Mouse (Mus musculus): Measurements from ENCODE around the gene Wfs1. TPM values are rescaled to one million over a fixed set of nuclear protein-coding genes. Genes with fewer than 3 reads are reported as not detected.

The Wfs1 gene
- polyA plus RNA-seq, 1 experiment from 2014 or later: 10.3 TPM

DNA sequence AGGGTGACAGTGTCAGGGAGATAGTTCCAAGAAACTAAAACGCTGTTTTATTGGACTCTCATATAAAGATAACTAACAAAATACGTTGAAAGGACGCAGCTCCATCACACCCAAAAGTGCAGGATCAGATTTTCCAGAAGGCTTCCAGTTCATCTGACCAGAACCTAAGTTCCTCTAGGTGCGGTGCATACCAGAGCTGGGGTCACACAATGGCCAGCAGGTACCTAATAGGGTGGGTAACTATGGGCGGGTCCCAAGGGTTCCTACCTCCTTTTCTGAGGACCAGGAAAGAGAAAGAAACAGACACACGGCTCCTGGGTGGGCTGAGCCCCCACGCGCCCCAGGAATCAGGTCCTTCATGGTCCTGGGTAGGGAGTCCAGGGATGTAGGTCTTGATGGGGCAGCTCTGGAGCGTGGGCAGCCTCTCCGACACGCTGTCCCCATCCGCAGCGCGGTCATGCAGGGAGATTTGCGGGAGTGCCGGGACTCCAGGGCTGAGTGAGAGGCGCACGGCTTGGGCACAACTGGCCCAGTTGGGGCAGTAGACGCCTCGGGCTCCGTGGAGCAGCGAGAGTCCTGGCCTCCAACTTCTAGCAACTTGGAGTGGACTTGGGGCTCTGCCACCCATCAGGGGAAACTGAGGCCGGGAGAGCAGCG, 753 bp downstream of the Wfs1 start:
- WGBS: 9% methylated on average over 24 of the region's 24 CpGs
- DNase-seq (no peak), ATAC-seq (ENCODE audit: insufficient read depth) (peak; percentile 16; the same call in 1 of the 2 replicates)
- Histone ChIP-seq H3K4me3 (ENCODE audit: low read depth, low read length) (peak overlapping the region; percentile 74), H3K9ac (peak overlapping the region; percentile 75), H3K27me3 (ENCODE audit: insufficient read depth, low read length) (no peaks in the 10 kb centered on the region), H3K4me2 (peak overlapping the region; percentile 94), H3K36me3 (ENCODE audit: insufficient read depth) (no peaks in the 10 kb centered on the region), H3K9me3 (ENCODE audit: low read depth, low read length) (no peaks in the 10 kb centered on the region), H3K27ac (ENCODE audit: low read depth) (peak overlapping the region; percentile 65; the same call in 1 of the 2 replicates), H3K4me1 (ENCODE audit: insufficient read depth) (no peaks in the 10 kb centered on the region)
- TF ChIP-seq CTCF (IDR thresholded peaks at IDR 0.05; ENCODE audit: low read depth): peak; percentile 40; the same call in 1 of the 2 replicates

DNA sequence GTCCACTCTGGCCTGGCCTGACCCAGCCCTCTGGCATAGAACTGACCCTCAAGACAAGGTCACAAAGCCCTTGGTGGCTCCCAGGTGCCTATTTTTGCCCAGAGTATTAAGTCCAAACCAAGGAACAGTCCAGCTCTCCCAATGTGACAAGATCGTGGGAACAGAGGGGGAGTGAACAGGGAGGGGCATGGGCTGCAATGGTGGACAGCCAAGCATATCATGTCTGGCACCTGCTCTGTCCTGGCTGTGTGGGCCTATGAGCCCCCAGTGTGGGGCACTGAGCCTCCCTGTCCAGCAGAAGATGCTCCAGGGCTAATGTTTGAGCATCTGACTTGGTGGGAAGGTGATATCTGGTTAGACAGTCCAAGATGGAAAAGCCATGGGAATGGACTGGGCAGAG, 2.4 kb downstream of the Wfs1 start:
- H3K27ac ChIP-seq (ENCODE audit: low read depth): no peak overlapping the region
- no peak for TF ChIP-seq CTCF (IDR thresholded peaks at IDR 0.05; ENCODE audit: low read depth)
- WGBS: 67% methylated on average over 1 of the region's 1 CpGs
- no peaks in the 10 kb centered on the region; the same call in 1 of the 2 replicates for H3K36me3 ChIP-seq (ENCODE audit: insufficient read depth)
- H3K27me3 ChIP-seq (ENCODE audit: insufficient read depth, low read length): no peaks in the 10 kb centered on the region
- H3K4me1 ChIP-seq (ENCODE audit: insufficient read depth): no peaks in the 10 kb centered on the region
- H3K4me2 ChIP-seq: no peak overlapping the region
- DNase-seq: no peak
- H3K9me3 ChIP-seq (ENCODE audit: low read depth, low read length): no peaks in the 10 kb centered on the region
- no peak overlapping the region for H3K4me3 ChIP-seq (ENCODE audit: low read depth, low read length)
- ATAC-seq (ENCODE audit: insufficient read depth): no peak
- H3K9ac ChIP-seq: no peak overlapping the region

GRCm38 (mm10) chr5:36982271-36982670, 6.7 kb downstream of the Wfs1 start:
- Histone ChIP-seq H3K9me3 (ENCODE audit: low read depth, low read length) (no peaks in the 10 kb centered on the region), H3K4me2 (no peak overlapping the region), H3K4me3 (ENCODE audit: low read depth, low read length) (no peak overlapping the region), H3K9ac (no peak overlapping the region), H3K27ac (ENCODE audit: low read depth) (no peak overlapping the region), H3K4me1 (ENCODE audit: insufficient read depth) (no peaks in the 10 kb centered on the region), H3K27me3 (ENCODE audit: insufficient read depth, low read length) (no peaks in the 10 kb centered on the region), H3K36me3 (ENCODE audit: insufficient read depth) (peaks cover 5% of the 10 kb centered on the region; the same call in 1 of the 2 replicates)
- DNase-seq (no peak), ATAC-seq (ENCODE audit: insufficient read depth) (no peak)
- 87% methylated on average over 4 of the region's 4 CpGs for WGBS
- no peak for TF ChIP-seq CTCF (IDR thresholded peaks at IDR 0.05; ENCODE audit: low read depth)

DNA sequence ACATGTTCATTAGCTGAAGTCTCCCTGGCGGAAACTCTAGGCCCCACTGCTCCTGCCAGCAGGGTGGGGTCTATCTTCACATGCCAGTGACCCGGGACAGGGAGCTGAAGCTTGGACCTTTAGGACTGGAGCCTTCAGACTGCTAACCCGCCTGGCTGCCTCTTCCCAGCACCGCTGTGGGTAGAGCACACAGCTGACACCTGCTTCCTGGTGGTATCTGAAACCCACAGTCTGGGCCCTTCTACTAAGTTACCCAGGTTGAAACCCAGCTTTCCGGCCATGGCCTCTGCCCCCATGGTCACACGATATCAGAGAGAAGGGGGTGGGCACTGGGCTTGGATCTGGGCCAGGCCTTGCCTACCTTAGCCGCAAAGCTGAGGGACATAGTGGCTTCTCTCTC, 9.4 kb downstream of the Wfs1 start:
- peaks cover 9% of the 10 kb centered on the region; the same call in 1 of the 2 replicates for H3K36me3 ChIP-seq (ENCODE audit: insufficient read depth)
- no peaks in the 10 kb centered on the region for H3K27me3 ChIP-seq (ENCODE audit: insufficient read depth, low read length)
- no peak overlapping the region for H3K27ac ChIP-seq (ENCODE audit: low read depth)
- no peak for TF ChIP-seq CTCF (IDR thresholded peaks at IDR 0.05; ENCODE audit: low read depth)
- H3K4me1 ChIP-seq (ENCODE audit: insufficient read depth): no peaks in the 10 kb centered on the region
- H3K9ac ChIP-seq: no peak overlapping the region
- WGBS: 73% methylated on average over 7 of the region's 7 CpGs
- H3K4me3 ChIP-seq (ENCODE audit: low read depth, low read length): no peak overlapping the region
- no peaks in the 10 kb centered on the region for H3K9me3 ChIP-seq (ENCODE audit: low read depth, low read length)
- ATAC-seq (ENCODE audit: insufficient read depth) (no peak), DNase-seq (no peak)
- H3K4me2 ChIP-seq: no peak overlapping the region

- H3K9ac ChIP-seq: no peak overlapping the region
- 59% methylated on average over 8 of the region's 8 CpGs for WGBS
- H3K9me3 ChIP-seq (ENCODE audit: low read depth, low read length): no peaks in the 10 kb centered on the region
- no peak for TF ChIP-seq CTCF (IDR thresholded peaks at IDR 0.05; ENCODE audit: low read depth)
- H3K27ac ChIP-seq (ENCODE audit: low read depth): no peak overlapping the region
- no peak for DNase-seq
- H3K27me3 ChIP-seq (ENCODE audit: insufficient read depth, low read length): no peaks in the 10 kb centered on the region
- H3K36me3 ChIP-seq (ENCODE audit: insufficient read depth): peaks cover 9% of the 10 kb centered on the region; the same call in 1 of the 2 replicates
- H3K4me2 ChIP-seq: no peak overlapping the region
- H3K4me3 ChIP-seq (ENCODE audit: low read depth, low read length): no peak overlapping the region
- no peak for ATAC-seq (ENCODE audit: insufficient read depth)
- H3K4me1 ChIP-seq (ENCODE audit: insufficient read depth): no peaks in the 10 kb centered on the region
These were observed 10.0 kb downstream of the Wfs1 start for GRCm38 (mm10) chr5:36979001-36979400.

DNA sequence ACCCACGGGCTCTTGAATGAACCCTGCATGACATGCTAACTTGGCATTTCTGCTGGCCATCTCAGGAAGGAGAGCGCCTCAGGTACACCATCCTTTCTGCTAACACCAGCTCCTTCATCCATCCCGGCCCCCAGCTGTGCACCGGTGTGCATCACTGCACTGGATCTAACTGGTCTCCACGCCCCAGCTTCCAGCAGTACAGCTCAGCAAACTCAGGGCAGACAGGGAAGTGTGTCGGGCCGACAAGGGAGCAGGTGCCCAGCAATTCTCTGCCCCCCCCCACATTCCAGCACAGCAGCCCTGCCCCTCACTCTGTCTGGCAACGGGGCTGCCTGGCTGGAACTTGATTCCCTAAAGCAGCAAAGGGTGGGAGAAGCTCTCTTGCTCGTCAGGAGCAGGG, 11.2 kb downstream of the Wfs1 start:
- Histone ChIP-seq H3K4me2 (no peak overlapping the region), H3K4me1 (ENCODE audit: insufficient read depth) (no peaks in the 10 kb centered on the region), H3K9ac (no peak overlapping the region), H3K27me3 (ENCODE audit: insufficient read depth, low read length) (no peaks in the 10 kb centered on the region), H3K36me3 (ENCODE audit: insufficient read depth) (peaks cover 11% of the 10 kb centered on the region), H3K27ac (ENCODE audit: low read depth) (no peak overlapping the region), H3K4me3 (ENCODE audit: low read depth, low read length) (no peak overlapping the region), H3K9me3 (ENCODE audit: low read depth, low read length) (no peaks in the 10 kb centered on the region)
- ATAC-seq (ENCODE audit: insufficient read depth) (no peak), DNase-seq (no peak)
- no peak for TF ChIP-seq CTCF (IDR thresholded peaks at IDR 0.05; ENCODE audit: low read depth)
- 57% methylated on average over 9 of the region's 9 CpGs for WGBS

DNA sequence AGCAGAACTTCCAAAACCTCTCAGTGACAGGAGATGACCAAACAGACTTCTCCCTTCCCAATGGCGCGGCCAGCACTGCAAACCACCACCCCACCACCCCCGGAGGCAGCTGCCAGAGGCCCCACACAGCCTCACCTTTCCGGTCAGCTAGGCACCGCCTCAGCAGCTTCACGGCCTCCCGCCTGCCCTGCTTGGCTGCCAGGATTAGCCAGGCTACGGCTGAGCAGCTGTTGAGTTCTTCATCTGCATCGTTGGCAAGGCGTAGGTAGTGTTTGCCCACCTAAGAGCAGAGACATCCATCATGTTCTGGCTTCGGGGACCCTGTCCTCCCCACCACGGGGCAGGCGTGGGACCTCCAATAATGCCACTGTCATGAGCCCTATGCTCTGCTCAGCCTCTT, 13.7 kb downstream of the Wfs1 start:
- Histone ChIP-seq H3K4me2 (no peak overlapping the region), H3K27ac (ENCODE audit: low read depth) (no peak overlapping the region), H3K36me3 (ENCODE audit: insufficient read depth) (peaks cover 20% of the 10 kb centered on the region), H3K4me3 (ENCODE audit: low read depth, low read length) (no peak overlapping the region), H3K9ac (no peak overlapping the region), H3K9me3 (ENCODE audit: low read depth, low read length) (no peaks in the 10 kb centered on the region), H3K27me3 (ENCODE audit: insufficient read depth, low read length) (no peaks in the 10 kb centered on the region), H3K4me1 (ENCODE audit: insufficient read depth) (no peaks in the 10 kb centered on the region)
- WGBS: 84% methylated on average over 13 of the region's 13 CpGs
- no peak for TF ChIP-seq CTCF (IDR thresholded peaks at IDR 0.05; ENCODE audit: low read depth)
- ATAC-seq (ENCODE audit: insufficient read depth) (no peak), DNase-seq (no peak)

All from lung, embryonic 14.5 days (tissue).